Mouse (Mus musculus): ENCODE measurements around the gene Ano6. TPM values are rescaled to one million over a fixed set of nuclear protein-coding genes. Genes with fewer than 3 reads are reported as not detected.
"Not testable (repeated sequence)": the region's sequence is repeated elsewhere in the genome, so short reads cannot be mapped to it uniquely, and the experiment has no call there.

Ano6 gene
- polyA plus RNA-seq, 1 experiment from 2014 or later, result 30.8 TPM

DNA sequence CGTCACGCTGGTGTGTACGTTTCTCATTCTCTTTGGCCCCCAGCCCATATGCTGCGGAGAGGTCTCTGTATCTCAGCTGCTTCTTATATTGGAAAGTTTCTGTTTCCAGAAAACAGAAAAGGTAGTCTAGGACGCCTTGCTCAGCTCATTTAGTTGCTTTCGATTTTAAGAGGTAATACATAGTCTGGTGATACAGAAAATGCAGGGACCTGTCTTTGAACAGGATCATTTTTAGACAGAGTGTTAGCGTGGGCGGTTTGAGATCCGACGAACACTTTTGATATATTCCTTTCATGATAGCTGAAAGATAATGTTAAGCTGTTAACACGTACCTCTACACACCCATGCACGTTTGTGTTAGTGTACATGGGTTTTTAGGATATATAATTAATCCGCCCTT, 35.9 kb downstream of the Ano6 start:
- Histone ChIP-seq H3K9ac (ENCODE audit: low read length) (no peak overlapping the region), H3K9me3 (ENCODE audit: control insufficient read depth, low read length) (no peaks in the 10 kb centered on the region), H3K27me3 (ENCODE audit: control insufficient read depth, insufficient read depth, low read length) (no peaks in the 10 kb centered on the region), H3K4me2 (no peak overlapping the region), H3K27ac (ENCODE audit: low read depth, low read length) (no peak overlapping the region), H3K36me3 (ENCODE audit: control insufficient read depth, insufficient read depth, low read length) (no peaks in the 10 kb centered on the region), H3K4me1 (ENCODE audit: control insufficient read depth, insufficient read depth, low read length) (peaks cover 25% of the 10 kb centered on the region), H3K4me3 (ENCODE audit: low read depth, low read length) (no peak overlapping the region)
- DNase-seq (ENCODE audit: low spot score, missing footprints) (no peak), ATAC-seq (ENCODE audit: low FRiP score) (no peak)
- 87% methylated on average over 13 of the region's 13 CpGs for WGBS

DNA sequence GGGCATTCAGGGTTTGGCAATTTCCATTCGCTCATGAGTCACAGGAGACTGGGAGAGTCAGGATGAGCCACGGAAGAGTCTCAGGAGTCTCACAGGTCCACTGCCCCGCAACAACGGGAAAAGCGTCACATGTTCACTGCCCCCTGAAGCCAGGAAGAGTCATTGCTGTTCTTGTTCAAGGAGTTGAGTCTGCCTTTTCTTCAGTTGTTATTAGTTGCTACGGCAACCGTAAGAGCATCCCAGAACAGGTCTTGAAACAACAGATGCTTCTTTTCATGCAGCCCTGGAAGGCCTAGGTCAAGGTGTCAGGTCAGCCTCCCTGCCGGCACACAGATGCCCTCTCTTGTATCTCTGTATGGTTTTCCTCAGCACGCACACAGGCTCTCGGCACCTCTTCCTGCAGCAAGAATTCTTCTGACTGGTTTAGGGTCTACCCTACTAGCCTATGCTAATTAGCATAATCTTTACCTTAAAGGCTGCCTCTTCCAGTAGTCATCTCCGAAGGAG, 36.9 kb downstream of the Ano6 start:
- Histone ChIP-seq H3K9ac (ENCODE audit: low read length) (no peak overlapping the region), H3K9me3 (ENCODE audit: control insufficient read depth, low read length) (no peaks in the 10 kb centered on the region), H3K27me3 (ENCODE audit: control insufficient read depth, insufficient read depth, low read length) (no peaks in the 10 kb centered on the region), H3K27ac (ENCODE audit: low read depth, low read length) (no peak overlapping the region), H3K4me2 (peak overlapping the region; percentile 2; the same call in 1 of the 2 replicates), H3K4me1 (ENCODE audit: control insufficient read depth, insufficient read depth, low read length) (peaks cover 25% of the 10 kb centered on the region), H3K4me3 (ENCODE audit: low read depth, low read length) (no peak overlapping the region), H3K36me3 (ENCODE audit: control insufficient read depth, insufficient read depth, low read length) (no peaks in the 10 kb centered on the region)
- peak; percentile 79 for ATAC-seq (ENCODE audit: low FRiP score)
- WGBS, result 19% methylated on average over 11 of the region's 11 CpGs
- DNase-seq (ENCODE audit: low spot score, missing footprints), result peak; percentile 90

GRCm38 (mm10) chr15:95828018-95828646, 37.5 kb downstream of the Ano6 start:
- peak; percentile 87 for DNase-seq (ENCODE audit: low spot score, missing footprints)
- not testable (repeated sequence) for H3K4me3 ChIP-seq (ENCODE audit: low read depth, low read length); H3K27ac ChIP-seq (ENCODE audit: low read depth, low read length); H3K9me3 ChIP-seq (ENCODE audit: control insufficient read depth, low read length); H3K36me3 ChIP-seq (ENCODE audit: control insufficient read depth, insufficient read depth, low read length); H3K27me3 ChIP-seq (ENCODE audit: control insufficient read depth, insufficient read depth, low read length); ATAC-seq (ENCODE audit: low FRiP score); H3K9ac ChIP-seq (ENCODE audit: low read length)
- H3K4me1 ChIP-seq (ENCODE audit: control insufficient read depth, insufficient read depth, low read length), result peaks cover 25% of the 10 kb centered on the region
- peak overlapping the region; percentile 2; the same call in 1 of the 2 replicates for H3K4me2 ChIP-seq
- 53% methylated on average over 8 of the region's 8 CpGs for WGBS

GRCm38 (mm10) chr15:95828647-95829254, 38.1 kb downstream of the Ano6 start:
- Histone ChIP-seq H3K9ac (ENCODE audit: low read length) (no peak overlapping the region), H3K9me3 (ENCODE audit: control insufficient read depth, low read length) (no peaks in the 10 kb centered on the region), H3K27me3 (ENCODE audit: control insufficient read depth, insufficient read depth, low read length) (no peaks in the 10 kb centered on the region), H3K4me1 (ENCODE audit: control insufficient read depth, insufficient read depth, low read length) (peaks cover 25% of the 10 kb centered on the region), H3K36me3 (ENCODE audit: control insufficient read depth, insufficient read depth, low read length) (no peaks in the 10 kb centered on the region), H3K27ac (ENCODE audit: low read depth, low read length) (no peak overlapping the region), H3K4me2 (no peak overlapping the region), H3K4me3 (ENCODE audit: low read depth, low read length) (no peak overlapping the region)
- peak; percentile 82 for DNase-seq (ENCODE audit: low spot score, missing footprints)
- no peak for ATAC-seq (ENCODE audit: low FRiP score)
- 51% methylated on average over 10 of the region's 10 CpGs for WGBS

DNA sequence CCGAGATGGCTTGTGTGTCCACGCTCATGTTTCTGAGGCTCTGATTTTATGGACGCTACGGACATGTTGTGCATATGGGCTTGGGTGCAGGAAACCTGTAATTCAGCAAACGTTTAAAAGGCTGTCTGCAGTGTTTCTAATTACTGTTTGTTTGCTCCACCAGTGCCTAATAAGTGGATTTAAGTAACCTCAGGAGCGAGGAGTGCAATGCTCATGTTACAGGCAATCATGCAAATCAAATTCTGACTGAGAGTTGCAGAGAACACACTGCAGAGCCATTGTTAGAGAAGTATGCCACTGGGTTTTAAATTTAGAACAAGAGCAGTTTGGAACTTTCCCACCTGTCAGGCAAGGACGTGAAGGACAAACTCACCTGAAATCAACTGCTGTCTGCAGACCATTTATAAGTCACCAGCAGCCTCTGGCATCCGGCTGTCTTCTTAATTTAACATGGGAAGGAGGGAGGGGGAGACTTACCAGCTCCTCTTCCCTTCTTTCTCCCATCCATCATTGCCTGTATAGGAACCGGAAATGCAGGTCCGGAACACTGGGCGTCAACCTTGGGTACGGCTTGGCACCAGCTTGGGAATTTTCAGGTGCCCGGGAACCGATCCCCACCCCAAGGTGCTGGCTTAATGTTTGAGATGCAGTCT, 39.0 kb downstream of the Ano6 start:
- Histone ChIP-seq H3K4me1 (ENCODE audit: control insufficient read depth, insufficient read depth, low read length) (peaks cover 25% of the 10 kb centered on the region), H3K27me3 (ENCODE audit: control insufficient read depth, insufficient read depth, low read length) (no peaks in the 10 kb centered on the region), H3K36me3 (ENCODE audit: control insufficient read depth, insufficient read depth, low read length) (no peaks in the 10 kb centered on the region), H3K9me3 (ENCODE audit: control insufficient read depth, low read length) (no peaks in the 10 kb centered on the region), H3K4me2 (no peak overlapping the region), H3K4me3 (ENCODE audit: low read depth, low read length) (no peak overlapping the region), H3K27ac (ENCODE audit: low read depth, low read length) (no peak overlapping the region), H3K9ac (ENCODE audit: low read length) (no peak overlapping the region)
- 69% methylated on average over 14 of the region's 14 CpGs for WGBS
- DNase-seq (ENCODE audit: low spot score, missing footprints) (peak; percentile 83), ATAC-seq (ENCODE audit: low FRiP score) (no peak)

DNA sequence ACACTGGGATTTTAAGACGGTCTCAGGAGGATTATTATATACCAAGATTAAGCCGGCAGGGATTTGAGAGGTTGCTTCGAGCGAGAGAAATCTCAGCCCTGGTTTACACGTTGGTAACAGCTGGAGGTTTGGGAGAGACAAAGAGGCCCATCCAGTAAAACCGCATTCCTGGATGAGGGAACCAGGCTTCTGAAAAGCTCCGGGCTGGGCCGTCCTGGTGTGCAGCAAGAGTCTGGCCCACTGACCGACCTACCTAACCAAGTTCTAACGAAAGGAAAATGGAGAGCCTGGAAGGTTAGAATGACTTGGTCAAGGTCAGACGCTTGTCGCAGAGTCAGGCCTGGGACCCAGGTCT, 39.5 kb downstream of the Ano6 start:
- Histone ChIP-seq H3K9me3 (ENCODE audit: control insufficient read depth, low read length) (no peaks in the 10 kb centered on the region), H3K4me2 (no peak overlapping the region), H3K9ac (ENCODE audit: low read length) (no peak overlapping the region), H3K4me3 (ENCODE audit: low read depth, low read length) (no peak overlapping the region), H3K4me1 (ENCODE audit: control insufficient read depth, insufficient read depth, low read length) (peaks cover 25% of the 10 kb centered on the region), H3K27me3 (ENCODE audit: control insufficient read depth, insufficient read depth, low read length) (no peaks in the 10 kb centered on the region), H3K36me3 (ENCODE audit: control insufficient read depth, insufficient read depth, low read length) (no peaks in the 10 kb centered on the region), H3K27ac (ENCODE audit: low read depth, low read length) (no peak overlapping the region)
- DNase-seq (ENCODE audit: low spot score, missing footprints) (peak; percentile 83), ATAC-seq (ENCODE audit: low FRiP score) (no peak)
- 51% methylated on average over 12 of the region's 12 CpGs for WGBS

DNA sequence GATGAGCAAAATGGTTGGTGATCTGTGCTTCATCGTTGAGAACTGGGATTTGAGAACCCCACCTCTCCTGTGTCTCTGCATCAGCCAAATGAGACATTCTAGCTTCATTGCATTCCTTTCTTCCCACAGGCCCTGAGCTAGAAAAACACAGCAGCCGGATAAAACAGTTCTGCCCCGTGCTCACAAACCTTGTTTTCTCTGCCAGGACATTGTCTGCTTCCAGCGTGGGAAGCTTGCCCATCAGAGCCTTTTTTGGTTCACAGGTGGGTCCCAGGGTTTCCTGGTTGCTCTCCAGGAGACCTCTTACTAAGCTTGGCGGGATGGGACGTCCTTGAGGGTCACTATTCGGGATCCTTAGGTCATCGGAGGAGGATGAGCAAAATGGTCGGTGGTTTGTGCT, 42.6 kb downstream of the Ano6 start:
- Histone ChIP-seq H3K36me3 (ENCODE audit: control insufficient read depth, insufficient read depth, low read length) (no peaks in the 10 kb centered on the region), H3K4me3 (ENCODE audit: low read depth, low read length) (no peak overlapping the region), H3K4me2 (no peak overlapping the region), H3K27me3 (ENCODE audit: control insufficient read depth, insufficient read depth, low read length) (no peaks in the 10 kb centered on the region), H3K9ac (ENCODE audit: low read length) (no peak overlapping the region), H3K27ac (ENCODE audit: low read depth, low read length) (no peak overlapping the region), H3K9me3 (ENCODE audit: control insufficient read depth, low read length) (no peaks in the 10 kb centered on the region), H3K4me1 (ENCODE audit: control insufficient read depth, insufficient read depth, low read length) (peaks cover 15% of the 10 kb centered on the region)
- DNase-seq (ENCODE audit: low spot score, missing footprints) (peak; percentile 60), ATAC-seq (ENCODE audit: low FRiP score) (no peak)
- WGBS, result 89% methylated on average over 9 of the region's 9 CpGs

DNA sequence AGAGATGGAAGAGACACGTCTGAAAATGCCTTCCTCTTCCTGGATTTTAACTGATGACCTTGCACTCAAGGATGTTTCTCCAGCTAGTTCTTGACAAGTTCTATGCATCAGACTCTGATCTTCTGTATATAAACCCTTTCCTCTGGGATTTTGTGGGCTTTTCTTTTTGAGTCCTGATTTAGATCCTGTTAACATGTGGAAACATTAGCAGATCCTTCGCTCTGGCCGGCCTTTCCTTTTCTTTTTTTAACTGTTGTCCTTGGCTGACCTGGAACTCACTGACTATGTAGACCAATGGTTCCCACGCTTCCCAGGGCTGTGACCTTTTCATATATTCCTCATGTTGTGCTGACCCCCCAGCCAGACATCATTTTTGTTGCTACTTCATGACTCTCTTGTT, 45.4 kb downstream of the Ano6 start:
- WGBS, result 80% methylated on average over 4 of the region's 4 CpGs
- Histone ChIP-seq H3K36me3 (ENCODE audit: control insufficient read depth, insufficient read depth, low read length) (no peaks in the 10 kb centered on the region), H3K27me3 (ENCODE audit: control insufficient read depth, insufficient read depth, low read length) (no peaks in the 10 kb centered on the region), H3K4me1 (ENCODE audit: control insufficient read depth, insufficient read depth, low read length) (0 out of 2 replicates have a peak, but pooled peaks cover 3% of the 10 kb centered on the region), H3K4me2 (no peak overlapping the region), H3K9me3 (ENCODE audit: control insufficient read depth, low read length) (no peaks in the 10 kb centered on the region), H3K4me3 (ENCODE audit: low read depth, low read length) (no peak overlapping the region), H3K9ac (ENCODE audit: low read length) (no peak overlapping the region), H3K27ac (ENCODE audit: low read depth, low read length) (no peak overlapping the region)
- no peak for ATAC-seq (ENCODE audit: low FRiP score)
- peak; percentile 66 for DNase-seq (ENCODE audit: low spot score, missing footprints)
